Mouse (Mus musculus): ENCODE results near the gene Rnf225. TPM values are rescaled to one million over a fixed set of nuclear protein-coding genes. Genes with fewer than 3 reads are reported as not detected.

The Rnf225 gene
- polyA plus RNA-seq, 1 experiment from 2014 or later: 0.83 TPM

GRCm38 (mm10) chr7:12970906-12971305 lies 43.7 kb downstream of the Rnf225 start:
- Histone ChIP-seq H3K4me1 (peaks cover 17% of the 10 kb centered on the region), H3K9me3 (no peaks in the 10 kb centered on the region), H3K4me3 (replicated peaks) (no peak overlapping the region), H3K27ac (no peak overlapping the region), H3K9ac (no peak overlapping the region), H3K4me2 (no peak overlapping the region), H3K27me3 (no peaks in the 10 kb centered on the region), H3K36me3 (replicated peaks) (peaks cover 43% of the 10 kb centered on the region)
- 95% methylated on average over 25 of the region's 25 CpGs for WGBS
- no peak for ATAC-seq (ENCODE audit: low FRiP score)

DNA sequence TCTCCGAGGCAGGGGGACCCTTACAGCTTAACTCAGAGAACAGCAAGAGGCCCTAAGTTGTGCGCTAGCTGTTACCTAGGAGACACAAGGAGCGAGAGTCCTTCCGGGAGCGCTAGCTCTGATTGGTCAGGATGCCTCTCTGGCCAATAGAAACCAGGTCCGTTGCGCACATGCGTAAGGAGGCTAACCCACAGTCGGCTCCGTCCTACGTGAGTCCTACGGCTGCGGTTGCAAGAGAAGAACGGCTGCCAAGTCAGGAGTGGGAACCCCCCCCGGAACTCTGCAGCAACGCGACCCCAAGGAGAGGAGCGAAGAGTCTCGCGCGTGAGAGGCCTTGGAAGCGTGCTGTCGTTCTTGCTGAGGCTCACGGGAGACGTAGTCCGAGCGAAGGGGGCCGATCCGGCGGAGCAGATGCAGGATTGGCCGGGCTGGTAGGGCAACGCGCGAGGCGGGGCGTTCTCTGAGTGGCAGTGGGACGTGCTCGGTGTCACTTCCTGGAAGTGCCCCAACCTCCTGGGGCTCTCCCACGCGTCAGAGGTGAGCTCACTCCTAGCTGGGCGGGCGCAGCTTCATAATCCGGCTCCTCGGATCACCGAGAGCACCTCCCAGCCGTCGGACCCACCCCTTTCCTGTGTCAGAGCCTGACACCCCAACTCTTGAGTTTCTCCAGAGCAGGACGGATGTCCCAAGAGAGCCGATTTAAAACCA lies 50.6 kb downstream of the Rnf225 start, which contains the start of gene Zfp446:
TSS of gene Zfp446 (plus strand) at position 167 of the 708 bp plus-strand sequence.
- WGBS: under 1% methylated on average over 49 of the region's 49 CpGs
- Histone ChIP-seq H3K9ac (peak within 1 kb of the TSS; percentile 65), H3K4me3 (replicated peaks) (peak within 1 kb of the TSS; percentile 63), H3K4me1 (peaks cover 16% of the 10 kb centered on the region), H3K36me3 (replicated peaks) (0 out of 2 replicates have a peak, but pooled peaks cover 5% of the 10 kb centered on the region), H3K27me3 (no peaks in the 10 kb centered on the region), H3K4me2 (peak within 1 kb of the TSS; percentile 66), H3K9me3 (no peaks in the 10 kb centered on the region), H3K27ac (peak within 1 kb of the TSS; percentile 92)
- peak; percentile 99 for ATAC-seq (ENCODE audit: low FRiP score)

DNA sequence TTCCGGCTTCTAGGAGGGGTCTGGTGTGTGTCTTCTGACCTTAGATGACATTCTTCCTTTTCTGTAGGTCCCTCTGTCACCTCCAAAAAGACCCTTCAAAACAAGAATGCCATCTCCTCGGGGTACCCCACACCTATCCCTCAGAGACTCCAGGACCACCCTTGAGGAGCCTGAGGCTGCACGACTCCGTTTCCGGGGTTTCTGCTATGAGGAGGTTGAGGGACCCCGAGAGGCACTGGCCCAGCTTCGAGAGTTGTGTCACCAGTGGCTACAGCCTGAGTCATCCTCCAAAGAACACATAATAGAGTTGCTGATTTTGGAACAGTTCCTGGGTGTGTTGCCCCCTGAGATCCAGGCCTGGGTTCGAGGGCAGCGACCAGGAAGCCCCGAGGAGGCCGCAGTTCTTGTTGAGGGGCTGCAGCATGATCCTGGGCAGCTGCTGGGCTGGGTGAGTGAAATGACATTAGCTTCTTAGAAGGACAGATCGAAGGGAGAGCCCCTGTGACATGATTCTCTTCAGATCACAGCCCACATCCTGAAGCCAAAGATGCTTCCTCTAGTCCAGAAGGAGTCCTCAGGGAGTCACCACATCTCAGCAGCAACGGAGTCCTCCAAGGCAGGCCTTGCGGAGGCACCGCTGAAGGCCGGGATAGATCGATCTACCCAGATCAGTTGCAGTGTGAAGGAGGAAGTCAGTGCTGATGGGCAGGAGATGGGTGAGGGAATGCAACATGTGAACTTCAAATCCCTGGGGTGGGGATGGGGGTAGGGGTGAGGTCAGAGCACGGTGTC lies 51.9 kb downstream of the Rnf225 start:
- no peaks in the 10 kb centered on the region for H3K9me3 ChIP-seq
- H3K36me3 ChIP-seq (replicated peaks): 0 out of 2 replicates have a peak, but pooled peaks cover 5% of the 10 kb centered on the region
- peak overlapping the region; percentile 66 for H3K4me2 ChIP-seq
- H3K4me1 ChIP-seq: peaks cover 16% of the 10 kb centered on the region
- no peak overlapping the region for H3K27ac ChIP-seq
- 92% methylated on average over 18 of the region's 18 CpGs for WGBS
- no peak for ATAC-seq (ENCODE audit: low FRiP score)
- H3K27me3 ChIP-seq: no peaks in the 10 kb centered on the region
- peak overlapping the region; percentile 65; the same call in 1 of the 2 replicates for H3K9ac ChIP-seq
- H3K4me3 ChIP-seq (replicated peaks): peak overlapping the region; percentile 63

GRCm38 (mm10) chr7:12979776-12980175 lies 52.6 kb downstream of the Rnf225 start:
- 76% methylated on average over 6 of the region's 6 CpGs for WGBS

GRCm38 (mm10) chr7:12980291-12980690 lies 53.1 kb downstream of the Rnf225 start:
- 91% methylated on average over 7 of the region's 7 CpGs for WGBS
- peaks cover 16% of the 10 kb centered on the region for H3K4me1 ChIP-seq
- ATAC-seq (ENCODE audit: low FRiP score): no peak

More at GRCm38 (mm10) chr7:12979776-12980175, 52.6 kb downstream of the Rnf225 start:
- Histone ChIP-seq H3K4me1 (peaks cover 16% of the 10 kb centered on the region), H3K36me3 (replicated peaks) (0 out of 2 replicates have a peak, but pooled peaks cover 5% of the 10 kb centered on the region), H3K4me2 (no peak overlapping the region), H3K27ac (no peak overlapping the region), H3K27me3 (no peaks in the 10 kb centered on the region), H3K4me3 (replicated peaks) (no peak overlapping the region), H3K9me3 (no peaks in the 10 kb centered on the region), H3K9ac (no peak overlapping the region)
- ATAC-seq (ENCODE audit: low FRiP score): no peak

More at GRCm38 (mm10) chr7:12980291-12980690, 53.1 kb downstream of the Rnf225 start:
- Histone ChIP-seq H3K4me3 (replicated peaks) (no peak overlapping the region), H3K36me3 (replicated peaks) (0 out of 2 replicates have a peak, but pooled peaks cover 5% of the 10 kb centered on the region), H3K9ac (no peak overlapping the region), H3K9me3 (no peaks in the 10 kb centered on the region), H3K4me2 (no peak overlapping the region), H3K27ac (no peak overlapping the region), H3K27me3 (no peaks in the 10 kb centered on the region)

Other genes starting within 250 kb of the Rnf225 start
- not detected in 2 replicates for gene Vmn2r55, start 242.4 kb upstream of the Rnf225 start, polyA plus RNA-seq (2016; fragmentation: Nextera tagmentation; extraction: Ambion mirVana)
- gene Vmn2r56, start 192.4 kb upstream of the Rnf225 start, polyA plus RNA-seq (2016; fragmentation: Nextera tagmentation; extraction: Ambion mirVana): not detected in 2 replicates
- 13.6 and 15.2 TPM in 2 replicates for gene Zscan18, start 123.8 kb upstream of the Rnf225 start, polyA plus RNA-seq (2016; fragmentation: Nextera tagmentation; extraction: Ambion mirVana)
- 25.4 and 28.2 TPM in 2 replicates for gene Zfp329, start 108.6 kb upstream of the Rnf225 start, polyA plus RNA-seq (2016; fragmentation: Nextera tagmentation; extraction: Ambion mirVana)
- 32.4 and 34.5 TPM in 2 replicates for gene Zfp110, start 92.7 kb upstream of the Rnf225 start, polyA plus RNA-seq (2016; fragmentation: Nextera tagmentation; extraction: Ambion mirVana)
- gene Zfp128, start 46.2 kb upstream of the Rnf225 start, polyA plus RNA-seq (2016; fragmentation: Nextera tagmentation; extraction: Ambion mirVana): 6.0 and 6.2 TPM in 2 replicates
- 13.8 and 15.8 TPM in 2 replicates for gene Zscan22, start 29.6 kb upstream of the Rnf225 start, polyA plus RNA-seq (2016; fragmentation: Nextera tagmentation; extraction: Ambion mirVana)
- gene Rps5, start 5.1 kb upstream of the Rnf225 start, polyA plus RNA-seq (2016; fragmentation: Nextera tagmentation; extraction: Ambion mirVana): 585 and 638 TPM in 2 replicates
- 11.3 and 12.4 TPM in 2 replicates for gene Zfp324, start 38.4 kb downstream of the Rnf225 start, polyA plus RNA-seq (2016; fragmentation: Nextera tagmentation; extraction: Ambion mirVana)
- gene Zfp446, start 50.4 kb downstream of the Rnf225 start, polyA plus RNA-seq (2016; fragmentation: Nextera tagmentation; extraction: Ambion mirVana): 15.3 and 15.7 TPM in 2 replicates
- gene Slc27a5, start 70.8 kb downstream of the Rnf225 start, polyA plus RNA-seq (2016; fragmentation: Nextera tagmentation; extraction: Ambion mirVana): 0.14 and 0.18 TPM in 2 replicates
- gene Trim28, start 71.7 kb downstream of the Rnf225 start, polyA plus RNA-seq (2016; fragmentation: Nextera tagmentation; extraction: Ambion mirVana): 370 and 396 TPM in 2 replicates
- 34.9 and 35.9 TPM in 2 replicates for gene Zbtb45, start 82.6 kb downstream of the Rnf225 start, polyA plus RNA-seq (2016; fragmentation: Nextera tagmentation; extraction: Ambion mirVana)
- gene Chmp2a, start 107.4 kb downstream of the Rnf225 start, polyA plus RNA-seq (2016; fragmentation: Nextera tagmentation; extraction: Ambion mirVana): 127 and 132 TPM in 2 replicates
- 107 and 154 TPM in 2 replicates for gene Ube2m, start 110.9 kb downstream of the Rnf225 start, polyA plus RNA-seq (2016; fragmentation: Nextera tagmentation; extraction: Ambion mirVana)
- 5.3 and 5.4 TPM in 2 replicates for gene Mzf1, start 127.3 kb downstream of the Rnf225 start, polyA plus RNA-seq (2016; fragmentation: Nextera tagmentation; extraction: Ambion mirVana)
- gene Vmn1r85, start 167.8 kb downstream of the Rnf225 start, polyA plus RNA-seq (2016; fragmentation: Nextera tagmentation; extraction: Ambion mirVana): not detected in 2 replicates
- not detected in 2 replicates for gene Vmn1r86, start 192.5 kb downstream of the Rnf225 start, polyA plus RNA-seq (2016; fragmentation: Nextera tagmentation; extraction: Ambion mirVana)
- not detected in 2 replicates for gene Vmn1r87, start 212.7 kb downstream of the Rnf225 start, polyA plus RNA-seq (2016; fragmentation: Nextera tagmentation; extraction: Ambion mirVana)
- 0.03 TPM in 1 of 2 replicates, not detected in the other for gene Vmn1r88, start 232.2 kb downstream of the Rnf225 start, polyA plus RNA-seq (2016; fragmentation: Nextera tagmentation; extraction: Ambion mirVana)

Data from forebrain, embryonic 12.5 days (tissue).